Mouse (Mus musculus): Measurements from ENCODE around the gene Scml4. TPM values are rescaled to one million over a fixed set of nuclear protein-coding genes. Genes with fewer than 3 reads are reported as not detected.

Scml4 gene
- polyA plus RNA-seq, 1 experiment from 2014 or later: not detected

DNA sequence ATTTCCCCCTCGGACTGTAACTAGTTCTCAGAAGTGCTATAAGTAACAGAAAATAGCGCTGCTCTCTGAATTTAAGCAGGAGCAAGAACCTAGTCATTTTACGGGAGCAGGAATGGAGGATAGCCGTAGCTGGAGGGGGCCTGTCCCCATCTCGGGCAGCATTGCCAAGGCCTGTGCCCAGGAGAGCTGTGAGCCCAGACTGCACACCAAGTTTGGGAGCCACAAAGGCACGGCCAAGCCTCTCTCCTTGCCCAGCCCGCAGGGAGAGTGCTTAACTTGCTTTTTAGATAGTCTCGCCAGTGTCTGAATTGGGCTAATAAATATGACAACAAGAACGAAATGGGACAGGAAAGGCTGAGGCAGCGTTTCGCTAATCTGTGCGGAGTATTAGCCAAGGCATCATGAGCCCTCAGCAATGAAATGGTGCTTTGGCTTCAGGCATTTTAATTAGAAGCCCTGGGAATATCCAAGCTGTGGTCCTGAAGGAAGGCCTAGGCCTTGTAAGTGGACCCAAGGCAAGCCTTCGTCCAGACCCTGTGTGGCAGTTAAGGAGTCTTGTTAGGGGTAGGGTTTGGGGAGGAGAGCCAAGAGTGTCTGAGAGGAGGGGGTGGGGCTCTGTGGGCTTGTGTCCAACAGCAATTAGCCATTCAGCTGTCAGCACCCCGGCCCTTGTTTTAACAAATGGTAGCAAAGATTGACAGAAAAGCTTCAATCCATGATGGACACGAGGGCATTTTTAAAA is 12.3 kb downstream of the Scml4 start:
- no peaks in the 10 kb centered on the region for H3K36me3 ChIP-seq (ENCODE audit: inconsistent target)
- H3K79me2 ChIP-seq (ENCODE audit: inconsistent target): no peaks in the 10 kb centered on the region
- H3K27ac ChIP-seq: no peak overlapping the region
- no peak overlapping the region for H3K4me3 ChIP-seq (ENCODE audit: inconsistent target)
- WGBS (ENCODE audit: missing documents): 93% methylated on average over 15 of the region's 15 CpGs

DNA sequence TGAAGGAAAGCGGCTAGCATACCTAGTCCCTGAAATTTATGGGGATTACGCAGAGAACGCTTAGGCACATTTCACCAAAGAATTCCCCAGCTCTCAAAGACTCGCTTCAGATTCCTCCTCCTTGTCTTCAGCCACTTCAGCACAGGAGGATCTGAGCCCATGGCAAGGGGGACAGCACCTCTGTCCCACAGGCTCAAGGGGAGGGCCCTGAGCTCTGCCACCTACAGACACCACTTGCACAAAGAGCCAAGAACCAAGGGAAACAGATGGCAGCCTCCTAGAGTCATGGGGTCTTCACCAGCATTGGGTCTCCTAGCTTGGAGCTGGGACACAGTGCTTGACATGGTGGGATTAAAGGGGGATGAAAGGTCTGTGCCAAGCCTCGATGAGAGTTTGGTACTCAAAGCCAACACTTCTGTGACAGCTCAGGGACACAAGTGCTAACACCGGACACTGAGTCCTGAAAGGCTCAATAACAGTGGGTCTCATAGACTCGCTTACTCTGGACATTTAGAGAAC is 13.0 kb downstream of the Scml4 start:
- Histone ChIP-seq H3K4me3 (ENCODE audit: inconsistent target) (no peak overlapping the region), H3K79me2 (ENCODE audit: inconsistent target) (no peaks in the 10 kb centered on the region)
- 95% methylated on average over 7 of the region's 7 CpGs for WGBS (ENCODE audit: missing documents)

GRCm38 (mm10) chr10:42876172-42876571 is 16.0 kb downstream of the Scml4 start:
- Histone ChIP-seq H3K27ac (no peak overlapping the region), H3K4me3 (ENCODE audit: inconsistent target) (no peak overlapping the region), H3K36me3 (ENCODE audit: inconsistent target) (no peaks in the 10 kb centered on the region), H3K79me2 (ENCODE audit: inconsistent target) (no peaks in the 10 kb centered on the region)
- 18% methylated on average over 5 of the region's 5 CpGs for WGBS (ENCODE audit: missing documents)

More for the DNA sequence above, 13.0 kb downstream of the Scml4 start:
- Histone ChIP-seq H3K27ac (no peak overlapping the region), H3K36me3 (ENCODE audit: inconsistent target) (no peaks in the 10 kb centered on the region)

DNA sequence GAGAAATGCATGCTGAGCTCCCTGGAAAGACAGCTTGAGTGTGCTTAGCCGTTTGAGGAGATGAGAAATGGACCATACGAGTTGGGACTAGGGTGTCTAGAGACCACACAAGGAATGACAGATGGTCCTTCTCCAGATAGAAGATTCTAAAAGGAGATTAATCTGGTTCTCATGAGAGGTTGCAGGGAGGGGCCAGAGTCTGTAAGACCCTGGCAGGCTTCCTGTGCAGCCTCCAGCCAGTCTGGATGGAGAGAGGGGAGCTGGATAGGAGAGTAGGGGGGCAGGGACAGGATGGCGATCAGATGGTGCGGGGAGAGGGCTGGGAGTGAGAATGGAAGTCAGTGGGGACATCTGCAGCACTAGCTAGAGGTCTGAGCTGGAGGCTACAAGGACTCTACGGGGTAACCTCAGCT is 19.1 kb downstream of the Scml4 start:
- 100% methylated on average over 3 of the region's 5 CpGs for WGBS (ENCODE audit: missing documents)
- H3K36me3 ChIP-seq (ENCODE audit: inconsistent target): no peaks in the 10 kb centered on the region
- no peak overlapping the region for H3K27ac ChIP-seq
- H3K79me2 ChIP-seq (ENCODE audit: inconsistent target): no peaks in the 10 kb centered on the region
- no peak overlapping the region for H3K4me3 ChIP-seq (ENCODE audit: inconsistent target)

DNA sequence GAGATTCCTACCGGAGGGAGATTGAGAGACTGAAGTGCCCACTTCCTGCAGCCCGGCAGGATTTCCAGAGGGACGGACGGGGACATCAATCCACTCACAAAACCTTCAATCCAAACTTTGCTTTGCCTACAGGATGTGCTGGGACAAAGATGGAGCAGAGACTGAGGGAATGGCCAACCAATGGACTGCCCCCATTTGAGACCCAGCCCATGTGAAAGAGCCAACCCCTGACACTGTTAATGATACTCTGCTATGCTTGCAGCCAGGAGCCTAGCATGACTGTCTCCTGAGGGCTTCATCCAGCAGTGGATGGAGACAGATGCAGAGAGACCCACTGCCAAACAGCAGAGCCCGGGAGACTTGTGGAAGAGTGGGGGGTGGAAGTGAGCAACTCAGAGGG is 19.5 kb downstream of the Scml4 start:
- Histone ChIP-seq H3K4me3 (ENCODE audit: inconsistent target) (no peak overlapping the region), H3K27ac (no peak overlapping the region), H3K36me3 (ENCODE audit: inconsistent target) (no peaks in the 10 kb centered on the region), H3K79me2 (ENCODE audit: inconsistent target) (no peaks in the 10 kb centered on the region)
- 90% methylated on average over 5 of the region's 5 CpGs for WGBS (ENCODE audit: missing documents)

DNA sequence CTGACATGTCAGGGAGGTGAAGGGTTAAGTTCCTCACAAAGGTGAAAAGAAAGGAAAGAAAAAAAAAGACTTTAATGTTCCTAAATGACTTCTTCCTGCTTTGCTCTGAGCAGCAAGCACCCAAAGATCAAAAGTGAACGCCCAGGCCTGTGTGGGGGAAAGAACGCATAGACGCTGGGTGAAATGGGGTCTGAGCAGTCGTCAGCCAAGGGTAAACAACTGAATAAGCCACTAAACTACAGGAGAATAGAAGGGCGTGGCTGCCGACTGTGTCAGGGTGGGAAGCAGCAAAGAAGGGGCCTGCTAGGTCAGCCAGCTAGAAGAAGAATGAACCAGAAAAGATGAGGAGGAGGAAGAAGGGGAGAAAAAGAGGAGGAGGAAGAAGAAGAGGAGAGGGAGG is 26.9 kb downstream of the Scml4 start:
- Histone ChIP-seq H3K4me3 (ENCODE audit: inconsistent target) (no peak overlapping the region), H3K79me2 (ENCODE audit: inconsistent target) (no peaks in the 10 kb centered on the region), H3K36me3 (ENCODE audit: inconsistent target) (no peaks in the 10 kb centered on the region), H3K27ac (no peak overlapping the region)
- 36% methylated on average over 6 of the region's 6 CpGs for WGBS (ENCODE audit: missing documents)

GRCm38 (mm10) chr10:42888241-42888640 is 28.1 kb downstream of the Scml4 start:
- Histone ChIP-seq H3K27ac (no peak overlapping the region), H3K79me2 (ENCODE audit: inconsistent target) (no peaks in the 10 kb centered on the region), H3K4me3 (ENCODE audit: inconsistent target) (no peak overlapping the region), H3K36me3 (ENCODE audit: inconsistent target) (no peaks in the 10 kb centered on the region)
- 63% methylated on average over 5 of the region's 5 CpGs for WGBS (ENCODE audit: missing documents)

GRCm38 (mm10) chr10:42890365-42890764 is 30.2 kb downstream of the Scml4 start:
- Histone ChIP-seq H3K4me3 (ENCODE audit: inconsistent target) (no peak overlapping the region), H3K27ac (no peak overlapping the region), H3K79me2 (ENCODE audit: inconsistent target) (no peaks in the 10 kb centered on the region), H3K36me3 (ENCODE audit: inconsistent target) (no peaks in the 10 kb centered on the region)
- 89% methylated on average over 4 of the region's 4 CpGs for WGBS (ENCODE audit: missing documents)

- WGBS (ENCODE audit: missing documents): 93% methylated on average over 4 of the region's 4 CpGs
- H3K79me2 ChIP-seq (ENCODE audit: inconsistent target): no peaks in the 10 kb centered on the region
- H3K27ac ChIP-seq: no peak overlapping the region
- H3K36me3 ChIP-seq (ENCODE audit: inconsistent target): no peaks in the 10 kb centered on the region
- no peak overlapping the region for H3K4me3 ChIP-seq (ENCODE audit: inconsistent target)
Observed at GRCm38 (mm10) chr10:42892250-42892649, 32.1 kb downstream of the Scml4 start.

GRCm38 (mm10) chr10:42892987-42893386 is 32.8 kb downstream of the Scml4 start:
- Histone ChIP-seq H3K79me2 (ENCODE audit: inconsistent target) (no peaks in the 10 kb centered on the region), H3K27ac (no peak overlapping the region), H3K36me3 (ENCODE audit: inconsistent target) (no peaks in the 10 kb centered on the region), H3K4me3 (ENCODE audit: inconsistent target) (no peak overlapping the region)
- 65% methylated on average over 4 of the region's 4 CpGs for WGBS (ENCODE audit: missing documents)

GRCm38 (mm10) chr10:42893857-42894256 is 33.7 kb downstream of the Scml4 start:
- Histone ChIP-seq H3K79me2 (ENCODE audit: inconsistent target) (no peaks in the 10 kb centered on the region), H3K4me3 (ENCODE audit: inconsistent target) (no peak overlapping the region), H3K36me3 (ENCODE audit: inconsistent target) (no peaks in the 10 kb centered on the region), H3K27ac (no peak overlapping the region)
- 87% methylated on average over 8 of the region's 8 CpGs for WGBS (ENCODE audit: missing documents)

DNA sequence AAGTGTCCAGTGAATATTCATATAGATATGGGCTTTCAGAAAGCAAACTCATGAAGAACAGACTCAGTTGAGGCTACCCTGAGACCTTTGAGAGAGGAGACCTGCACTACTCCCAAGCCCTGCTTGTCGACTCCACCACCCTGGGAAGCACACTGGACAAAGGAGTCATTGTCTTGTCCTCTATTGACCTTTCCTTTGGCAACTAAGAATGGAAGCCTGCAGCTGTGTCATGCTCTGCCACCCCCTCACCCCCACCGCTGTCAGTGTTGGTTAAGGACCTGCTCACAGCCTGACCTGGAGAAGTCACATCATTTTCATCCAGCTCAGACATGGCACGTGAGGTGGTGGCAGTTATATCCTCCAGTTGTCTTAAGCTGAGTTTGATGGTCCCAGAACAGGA is 34.1 kb downstream of the Scml4 start:
- Histone ChIP-seq H3K36me3 (ENCODE audit: inconsistent target) (no peaks in the 10 kb centered on the region), H3K79me2 (ENCODE audit: inconsistent target) (no peaks in the 10 kb centered on the region), H3K27ac (no peak overlapping the region), H3K4me3 (ENCODE audit: inconsistent target) (no peak overlapping the region)
- 93% methylated on average over 3 of the region's 3 CpGs for WGBS (ENCODE audit: missing documents)

DNA sequence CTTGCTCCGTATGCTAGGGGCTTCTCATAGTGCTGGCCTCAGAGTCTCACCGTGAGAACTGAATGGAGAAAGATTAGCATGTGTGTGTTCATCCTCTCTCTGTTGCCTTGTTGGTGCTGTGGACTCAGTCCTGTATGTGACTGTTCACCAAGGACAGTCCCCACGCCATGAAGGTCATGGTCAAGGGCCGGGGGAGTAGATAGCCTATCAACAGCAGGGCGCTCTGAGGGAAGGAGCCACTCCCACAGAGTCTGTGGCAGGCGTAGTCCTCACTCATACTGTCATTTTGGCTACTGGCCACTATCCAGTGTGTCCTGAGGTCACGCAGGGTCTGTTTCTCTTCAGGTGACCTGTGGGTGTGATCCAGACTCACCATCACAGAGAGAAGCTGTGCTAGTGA is 34.5 kb downstream of the Scml4 start:
- Histone ChIP-seq H3K4me3 (ENCODE audit: inconsistent target) (no peak overlapping the region), H3K79me2 (ENCODE audit: inconsistent target) (no peaks in the 10 kb centered on the region), H3K27ac (no peak overlapping the region), H3K36me3 (ENCODE audit: inconsistent target) (no peaks in the 10 kb centered on the region)
- 93% methylated on average over 7 of the region's 7 CpGs for WGBS (ENCODE audit: missing documents)

DNA sequence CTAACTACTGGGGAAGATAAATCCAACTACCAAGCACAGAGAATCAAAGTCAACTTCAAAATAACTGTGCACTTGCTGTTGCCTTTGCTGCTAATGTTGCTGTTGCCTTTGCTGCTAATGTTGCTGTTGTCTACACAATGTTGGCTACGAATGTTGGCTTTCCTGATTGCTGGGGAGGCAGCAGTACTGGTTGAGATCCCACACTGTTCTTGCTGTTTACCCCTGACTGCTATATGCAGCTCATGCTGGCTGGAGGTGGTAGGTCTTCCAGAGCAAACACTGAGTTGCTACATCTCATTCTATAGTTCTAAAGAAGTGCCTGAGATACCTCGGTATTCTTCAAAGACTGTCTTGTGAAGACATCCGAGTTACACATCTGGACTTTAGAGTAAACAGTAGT is 36.5 kb downstream of the Scml4 start:
- no peaks in the 10 kb centered on the region for H3K79me2 ChIP-seq (ENCODE audit: inconsistent target)
- 89% methylated on average over 3 of the region's 3 CpGs for WGBS (ENCODE audit: missing documents)
- H3K36me3 ChIP-seq (ENCODE audit: inconsistent target): no peaks in the 10 kb centered on the region
- no peak overlapping the region for H3K4me3 ChIP-seq (ENCODE audit: inconsistent target)
- H3K27ac ChIP-seq: no peak overlapping the region

GRCm38 (mm10) chr10:42897166-42897565 is 37.0 kb downstream of the Scml4 start:
- Histone ChIP-seq H3K4me3 (ENCODE audit: inconsistent target) (no peak overlapping the region), H3K79me2 (ENCODE audit: inconsistent target) (no peaks in the 10 kb centered on the region), H3K27ac (no peak overlapping the region), H3K36me3 (ENCODE audit: inconsistent target) (no peaks in the 10 kb centered on the region)
- WGBS (ENCODE audit: missing documents): 61% methylated on average over 4 of the region's 4 CpGs

DNA sequence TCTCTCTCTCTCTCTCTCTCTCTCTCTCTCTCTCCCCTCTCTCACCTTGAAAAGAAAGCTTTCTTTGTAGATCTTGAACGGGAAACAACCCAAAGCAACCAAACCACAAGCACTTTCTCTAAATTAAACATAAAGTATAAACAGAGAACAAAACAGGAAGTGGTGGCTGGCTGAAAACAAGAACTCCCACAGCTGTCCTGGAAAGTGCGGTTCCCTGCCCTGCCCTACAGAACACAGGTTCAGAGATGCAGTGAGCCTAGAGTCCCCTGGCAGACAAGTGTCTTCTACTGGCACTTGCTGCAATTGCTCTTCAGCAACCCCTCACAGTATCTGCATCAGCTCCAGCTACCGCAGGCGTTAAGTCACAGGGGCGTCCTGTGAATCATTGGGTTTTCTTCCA is 37.5 kb downstream of the Scml4 start:
- Histone ChIP-seq H3K27ac (no peak overlapping the region), H3K79me2 (ENCODE audit: inconsistent target) (no peaks in the 10 kb centered on the region), H3K36me3 (ENCODE audit: inconsistent target) (no peaks in the 10 kb centered on the region), H3K4me3 (ENCODE audit: inconsistent target) (no peak overlapping the region)
- 8% methylated on average over 5 of the region's 5 CpGs for WGBS (ENCODE audit: missing documents)
